Mouse (Mus musculus) stomach, embryonic 15.5 days (tissue): Measurements from ENCODE around the gene Olfr638. TPM values are rescaled to one million over a fixed set of nuclear protein-coding genes. Genes with fewer than 3 reads are reported as not detected.
"Not testable (repeated sequence)": the region's sequence is repeated elsewhere in the genome, so short reads cannot be mapped to it uniquely, and the experiment has no call there.

ENCODE experiments used
- ATAC-seq: fragments of 200-750 bp; cut with Nextera tagmentation; 2 replicates; pipeline ENCODE4 v1.8.0; 2017; ENCODE audit warnings: low read depth, moderate number of reproducible peaks, moderate TSS enrichment; ENCODE audit not compliant: insufficient read depth, low FRiP score
- H3K27ac ChIP-seq: fragments of 300-500 bp; sonication (generic); 2 replicates; pipeline ENCODE4 v1.5.1; 2015; ENCODE audit warnings: mild to moderate bottlenecking, inconsistent platforms
- H3K27me3 ChIP-seq: fragments of 300-500 bp; sonication (generic); replicated peaks from 2 replicates; pipeline ENCODE4 v1.6.1; 2015; ENCODE audit warnings: inconsistent platforms
- H3K36me3 ChIP-seq: fragments of 300-500 bp; sonication (generic); 2 replicates; pipeline ENCODE4 v1.6.1; 2015; ENCODE audit warnings: inconsistent platforms
- H3K4me1 ChIP-seq: fragments of 300-500 bp; sonication (generic); 2 replicates; pipeline ENCODE4 v1.6.1; 2015; ENCODE audit warnings: inconsistent platforms
- H3K4me2 ChIP-seq: fragments of 300-500 bp; sonication (generic); 2 replicates; pipeline ENCODE4 v1.6.1; 2015; ENCODE audit warnings: mild to moderate bottlenecking, inconsistent platforms
- H3K4me3 ChIP-seq: fragments of 300-500 bp; sonication (generic); replicated peaks from 2 replicates; pipeline ENCODE4 v1.5.1; 2015; ENCODE audit warnings: inconsistent platforms
- H3K9ac ChIP-seq: fragments of 300-500 bp; sonication (generic); 2 replicates; pipeline ENCODE4 v1.6.1; 2015; ENCODE audit warnings: inconsistent platforms
- H3K9me3 ChIP-seq: fragments of 300-500 bp; sonication (generic); 2 replicates; pipeline ENCODE4 v1.6.1; 2016; ENCODE audit warnings: inconsistent platforms
- WGBS: fragments of 180-500 bp; shearing (Covaris S2); methylation state at CpG from one replicate; pipeline ENCODE4 v1.1.7; 2015; 5-methylcytosine and 5-hydroxymethylcytosine counted together
- polyA plus RNA-seq: library from polyadenylated mRNA; unstranded; fragments of >200 nt; fragmentation: Nextera tagmentation; extraction: Ambion mirVana; gene quantifications from 2 replicates; pipeline ENCODE4 v1.2.1, GENCODE M21; 2015

Gene Olfr638
- not detected in 2 replicates for polyA plus RNA-seq

DNA sequence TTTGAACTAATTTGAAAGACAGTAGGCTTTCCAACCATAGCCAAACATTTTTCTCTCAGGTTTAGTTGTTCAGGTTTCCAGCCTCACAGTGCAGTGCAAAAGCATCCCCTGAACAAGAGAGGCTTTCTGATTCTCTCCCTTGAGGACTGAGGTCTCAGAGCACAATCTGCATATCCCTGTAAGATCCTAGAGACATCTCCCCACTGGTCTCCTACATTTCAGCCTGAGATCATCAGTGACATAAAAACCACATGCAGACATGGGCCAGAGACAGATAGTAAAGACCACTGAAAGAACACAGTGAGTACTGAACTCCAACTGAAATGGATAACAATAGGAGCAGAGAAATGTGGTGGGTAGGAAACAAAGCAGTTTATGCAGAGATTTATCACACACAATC lies at the start of gene Olfr638:
Gene Olfr638 (plus strand): TSS at position 301 of the 400 bp plus-strand sequence.
- Histone ChIP-seq H3K4me1 (no peaks in the 10 kb centered on the region), H3K4me3 (no peak within 1 kb of the TSS), H3K27ac (no peak within 1 kb of the TSS), H3K9ac (no peak within 1 kb of the TSS), H3K4me2 (no peak within 1 kb of the TSS), H3K27me3 (no peaks in the 10 kb centered on the region), H3K36me3 (no peaks in the 10 kb centered on the region), H3K9me3 (no peaks in the 10 kb centered on the region)
- no peak for ATAC-seq

DNA sequence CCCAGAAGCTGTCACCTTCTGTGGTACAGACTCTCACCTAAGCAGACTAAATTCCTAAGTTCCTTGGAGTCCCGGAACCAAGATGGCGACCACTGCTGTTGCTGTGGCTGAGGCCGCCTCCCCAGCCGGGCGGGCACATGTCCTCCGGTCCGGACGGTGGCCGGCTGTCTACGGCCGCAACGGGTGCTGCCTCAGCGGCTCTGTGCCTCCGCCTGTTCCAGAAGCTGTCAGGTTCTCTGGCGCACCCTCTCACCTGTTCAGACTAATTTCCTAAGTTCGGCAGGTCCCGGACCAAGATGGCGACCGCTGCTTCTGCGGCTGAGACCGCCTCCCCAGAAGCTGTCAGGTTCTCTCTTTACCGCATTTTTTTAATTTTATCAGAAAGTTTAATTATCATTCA lies 31.7 kb upstream of the Olfr638 start:
- 95% methylated on average over 22 of the region's 22 CpGs for whole genome bisulfite sequencing
- H3K9me3 ChIP-seq, H3K4me3 ChIP-seq, H3K36me3 ChIP-seq, H3K27me3 ChIP-seq, H3K9ac ChIP-seq, ATAC-seq, H3K27ac ChIP-seq, H3K4me1 ChIP-seq, H3K4me2 ChIP-seq: not testable (repeated sequence)

DNA sequence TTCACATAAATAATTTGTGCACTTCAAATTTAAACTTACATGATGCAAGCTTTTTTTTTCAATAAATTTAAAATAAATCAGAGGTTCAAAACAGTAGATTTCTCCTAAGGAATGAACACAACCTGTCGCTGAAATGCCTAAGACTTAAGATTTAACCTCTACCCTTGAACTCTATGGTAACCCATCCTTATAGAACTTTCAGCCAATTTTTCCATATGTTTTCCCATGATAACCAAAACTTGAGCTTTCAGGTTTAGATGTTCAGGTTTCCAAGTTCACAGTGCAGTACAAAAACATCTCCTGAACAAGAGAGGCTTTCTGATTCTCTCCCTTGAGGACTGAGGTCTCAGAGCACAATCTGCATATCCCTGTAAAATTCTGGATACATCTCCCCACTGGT lies 27.7 kb upstream of the Olfr638 start, which contains the start of gene Olfr635:
Gene Olfr635 (plus strand): TSS at position 301 of the 400 bp plus-strand sequence.
- Histone ChIP-seq H3K27me3 (no peaks in the 10 kb centered on the region), H3K4me2 (no peak within 1 kb of the TSS), H3K27ac (no peak within 1 kb of the TSS), H3K36me3 (no peaks in the 10 kb centered on the region), H3K4me3 (no peak within 1 kb of the TSS), H3K9ac (no peak within 1 kb of the TSS), H3K4me1 (no peaks in the 10 kb centered on the region), H3K9me3 (no peaks in the 10 kb centered on the region)
- no peak for ATAC-seq
- WGBS = 79% methylated on average over 1 of the region's 1 CpGs

DNA sequence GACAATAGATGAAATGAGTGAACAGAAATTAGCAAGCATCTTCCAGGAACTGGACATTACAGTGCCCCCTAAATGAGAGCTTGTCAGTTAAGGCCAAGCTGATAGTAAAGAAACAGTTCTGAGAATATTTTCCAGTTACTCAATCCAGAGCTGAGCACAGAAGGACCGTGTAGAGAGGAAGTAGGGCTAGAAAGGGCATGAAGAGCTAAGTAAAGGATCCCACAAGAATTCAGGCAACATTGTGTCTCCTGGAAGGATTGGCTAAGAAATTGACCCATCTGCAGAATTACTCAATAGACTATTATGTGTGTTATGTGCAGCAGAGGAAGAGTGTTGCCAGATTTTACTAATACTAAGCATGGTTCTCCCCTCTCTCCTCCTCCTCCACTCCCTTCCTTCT lies 26.8 kb upstream of the Olfr638 start:
- H3K9me3 ChIP-seq = no peaks in the 10 kb centered on the region
- no peak overlapping the region for H3K4me2 ChIP-seq
- no peak overlapping the region for H3K9ac ChIP-seq
- H3K36me3 ChIP-seq = no peaks in the 10 kb centered on the region
- H3K4me1 ChIP-seq = no peaks in the 10 kb centered on the region
- H3K4me3 ChIP-seq = no peak overlapping the region
- H3K27me3 ChIP-seq = no peaks in the 10 kb centered on the region
- no peak overlapping the region for H3K27ac ChIP-seq
- 73% methylated on average over 1 of the region's 1 CpGs for WGBS
- ATAC-seq = no peak

DNA sequence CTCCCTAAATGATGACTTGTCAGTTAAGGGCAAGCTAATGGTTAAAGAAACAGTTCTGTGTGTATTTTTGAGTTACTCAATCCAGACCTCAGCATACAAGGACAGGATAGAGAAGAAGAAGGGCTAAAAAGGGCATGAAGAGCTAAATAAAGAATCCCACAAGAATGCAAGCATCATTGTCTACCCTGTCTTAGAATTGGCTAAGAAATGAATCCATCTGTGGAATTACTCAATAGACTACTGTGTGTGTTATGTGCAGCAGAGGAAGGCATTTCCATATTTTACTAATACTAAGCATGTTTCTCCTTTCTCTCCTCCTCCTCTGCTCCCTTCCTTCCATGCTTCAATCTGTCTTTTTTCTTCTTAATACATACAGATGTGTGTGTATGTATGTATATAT lies 578 bp downstream of the Olfr638 start:
- no peak overlapping the region for H3K27ac ChIP-seq
- no peak for ATAC-seq
- no peaks in the 10 kb centered on the region for H3K9me3 ChIP-seq
- H3K9ac ChIP-seq = no peak overlapping the region
- no peak overlapping the region for H3K4me2 ChIP-seq
- H3K36me3 ChIP-seq = no peaks in the 10 kb centered on the region
- no peaks in the 10 kb centered on the region for H3K27me3 ChIP-seq
- H3K4me3 ChIP-seq = no peak overlapping the region
- H3K4me1 ChIP-seq = no peaks in the 10 kb centered on the region

DNA sequence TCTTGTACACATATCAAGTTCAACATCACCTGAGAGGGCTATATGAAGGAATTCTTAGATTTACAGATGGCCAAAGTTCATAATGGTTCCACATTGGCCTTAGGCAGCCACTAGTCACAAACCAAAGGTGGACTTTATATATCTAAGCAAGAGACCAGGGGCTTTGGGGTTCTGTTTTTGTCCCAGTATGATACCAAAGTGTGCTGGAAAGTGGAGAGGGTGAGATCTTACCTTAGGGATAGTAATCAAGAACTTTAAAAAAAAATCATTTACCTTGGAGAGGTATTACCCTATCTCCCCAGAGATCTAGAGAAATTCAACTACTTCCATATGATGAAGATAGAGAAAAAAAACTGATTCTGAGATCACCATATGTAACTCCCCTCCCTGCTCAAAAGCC lies 18.7 kb downstream of the Olfr638 start, which contains the start of gene Olfr639:
Gene Olfr639 (minus strand): TSS at position 101 of the 400 bp plus-strand sequence.
- Histone ChIP-seq H3K4me2 (no peak within 1 kb of the TSS), H3K9ac (no peak within 1 kb of the TSS), H3K27me3 (no peaks in the 10 kb centered on the region), H3K9me3 (no peaks in the 10 kb centered on the region), H3K4me1 (no peaks in the 10 kb centered on the region), H3K27ac (no peak within 1 kb of the TSS), H3K4me3 (no peak within 1 kb of the TSS), H3K36me3 (no peaks in the 10 kb centered on the region)
- ATAC-seq = no peak

DNA sequence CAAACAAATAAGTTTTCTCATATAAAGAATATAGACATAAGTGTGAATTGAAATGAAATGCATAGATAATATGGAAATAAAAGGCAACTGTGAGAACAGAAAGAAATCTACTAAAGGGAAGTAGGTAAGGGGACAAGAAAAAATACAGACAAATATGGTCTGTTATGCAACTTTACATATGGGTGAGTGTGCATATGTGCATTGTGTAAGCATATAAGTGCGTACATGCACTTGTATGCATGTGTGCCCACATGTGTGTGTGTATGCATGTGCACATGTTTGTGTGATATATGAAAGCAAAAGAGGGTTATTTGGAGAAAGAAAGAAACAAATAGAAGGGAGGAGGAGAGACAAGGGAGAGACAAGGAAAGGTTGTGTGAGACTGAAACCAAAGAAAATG lies 20.4 kb downstream of the Olfr638 start:
- Histone ChIP-seq H3K4me2 (no peak overlapping the region), H3K36me3 (no peaks in the 10 kb centered on the region), H3K4me3 (no peak overlapping the region), H3K9me3 (no peaks in the 10 kb centered on the region), H3K4me1 (no peaks in the 10 kb centered on the region), H3K27me3 (no peaks in the 10 kb centered on the region), H3K27ac (no peak overlapping the region), H3K9ac (no peak overlapping the region)
- 77% methylated on average over 1 of the region's 1 CpGs for WGBS
- ATAC-seq = no peak

DNA sequence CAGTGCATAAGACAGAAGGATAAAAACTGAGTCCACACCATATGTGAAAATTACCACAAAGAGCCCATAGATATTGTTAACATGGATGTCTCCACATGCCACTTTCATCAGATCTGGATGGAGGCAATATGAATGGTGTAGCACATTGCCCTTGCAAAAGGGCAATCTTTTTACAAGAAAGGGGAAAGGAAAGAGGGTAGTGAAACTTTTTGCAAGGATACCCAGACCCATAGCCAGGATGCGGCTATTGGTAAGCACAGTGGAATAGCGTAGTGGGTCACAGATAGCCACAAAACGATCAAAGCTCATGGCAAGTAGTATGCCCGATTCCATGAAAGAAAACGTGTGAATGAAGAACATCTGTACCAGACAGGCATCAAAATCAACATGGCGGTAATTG lies 23.1 kb downstream of the Olfr638 start:
- WGBS = 89% methylated on average over 6 of the region's 6 CpGs
- ATAC-seq = no peak
- Histone ChIP-seq H3K4me3 (no peak overlapping the region), H3K36me3 (no peaks in the 10 kb centered on the region), H3K27ac (no peak overlapping the region), H3K4me2 (no peak overlapping the region), H3K9ac (no peak overlapping the region), H3K9me3 (no peaks in the 10 kb centered on the region), H3K4me1 (no peaks in the 10 kb centered on the region), H3K27me3 (no peaks in the 10 kb centered on the region)

DNA sequence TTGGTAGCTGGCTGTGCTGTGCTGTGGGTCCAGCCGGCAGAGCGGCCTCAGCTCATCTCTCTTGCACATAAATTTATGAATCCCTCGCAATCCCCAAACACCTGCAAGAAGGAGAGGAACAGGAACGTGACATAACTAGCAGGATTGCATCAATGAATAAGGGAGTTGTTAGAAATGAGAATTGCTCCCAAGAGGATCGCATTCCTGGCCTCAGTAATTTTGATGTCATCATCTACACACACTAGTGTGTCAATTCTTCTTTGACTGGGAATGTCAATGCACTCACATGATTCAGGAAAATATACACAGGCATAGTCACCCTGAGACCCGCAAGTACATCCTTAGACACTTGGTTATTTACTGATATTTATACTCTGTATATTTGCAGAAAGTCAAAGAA lies 26.9 kb downstream of the Olfr638 start, which contains the start of gene Olfr640:
Gene Olfr640 (minus strand): TSS at position 101 of the 400 bp plus-strand sequence.
- no peak within 1 kb of the TSS for H3K27ac ChIP-seq
- no peak within 1 kb of the TSS for H3K9ac ChIP-seq
- no peak within 1 kb of the TSS for H3K4me3 ChIP-seq
- H3K4me1 ChIP-seq = no peaks in the 10 kb centered on the region
- no peak within 1 kb of the TSS for H3K4me2 ChIP-seq
- H3K36me3 ChIP-seq = no peaks in the 10 kb centered on the region
- H3K9me3 ChIP-seq = no peaks in the 10 kb centered on the region
- H3K27me3 ChIP-seq = no peaks in the 10 kb centered on the region
- 88% methylated on average over 6 of the region's 6 CpGs for WGBS
- no peak for ATAC-seq

DNA sequence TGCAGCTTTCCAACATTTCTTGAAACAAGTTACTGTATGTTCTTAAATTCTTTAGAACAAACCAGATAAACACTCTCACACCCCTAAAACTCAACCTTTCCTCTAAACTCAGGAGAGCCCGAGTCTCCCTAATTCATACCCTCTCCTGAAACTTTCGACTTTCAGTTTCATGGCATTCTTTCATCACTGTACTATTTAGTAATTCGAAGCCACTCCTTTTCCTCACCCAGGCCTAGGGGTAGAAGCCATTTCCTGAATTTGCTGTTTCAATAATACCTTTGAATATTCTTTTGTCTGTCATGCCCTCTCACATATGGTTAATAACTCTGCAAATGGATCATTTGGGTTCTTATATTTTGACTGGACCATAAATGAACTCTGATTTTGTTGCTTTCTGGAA lies 28.4 kb downstream of the Olfr638 start:
- Histone ChIP-seq H3K4me1 (no peaks in the 10 kb centered on the region), H3K9ac (no peak overlapping the region), H3K4me3 (no peak overlapping the region), H3K9me3 (no peaks in the 10 kb centered on the region), H3K36me3 (no peaks in the 10 kb centered on the region), H3K27me3 (no peaks in the 10 kb centered on the region), H3K27ac (no peak overlapping the region), H3K4me2 (no peak overlapping the region)
- WGBS = 78% methylated on average over 3 of the region's 3 CpGs
- no peak for ATAC-seq

DNA sequence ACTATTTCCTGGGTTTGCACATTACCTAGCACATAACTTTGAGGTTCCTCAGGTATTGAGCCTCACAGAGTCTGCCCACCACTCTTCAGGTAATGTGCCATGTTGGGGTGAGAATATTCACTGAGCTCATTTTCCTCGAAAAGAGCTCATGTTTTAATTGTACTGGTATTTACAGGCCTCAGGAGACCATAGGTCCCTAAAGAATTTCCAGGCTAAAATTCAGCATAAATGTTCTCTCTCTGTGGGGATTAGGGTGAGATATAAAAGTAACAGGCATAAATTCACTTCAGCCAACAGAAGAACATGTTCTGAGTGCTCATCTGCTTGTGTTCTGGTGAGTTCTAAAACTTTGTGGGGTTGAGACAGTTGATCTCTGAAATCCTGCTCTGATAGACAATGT lies 36.6 kb downstream of the Olfr638 start, which contains the start of gene Olfr641:
Gene Olfr641 (plus strand): TSS at position 301 of the 400 bp plus-strand sequence.
- Histone ChIP-seq H3K4me1 (no peaks in the 10 kb centered on the region), H3K4me2 (no peak within 1 kb of the TSS), H3K4me3 (no peak within 1 kb of the TSS), H3K27ac (no peak within 1 kb of the TSS), H3K9me3 (no peaks in the 10 kb centered on the region), H3K27me3 (no peaks in the 10 kb centered on the region), H3K36me3 (no peaks in the 10 kb centered on the region), H3K9ac (no peak within 1 kb of the TSS)
- WGBS = 76% methylated on average over 1 of the region's 1 CpGs
- ATAC-seq = no peak

DNA sequence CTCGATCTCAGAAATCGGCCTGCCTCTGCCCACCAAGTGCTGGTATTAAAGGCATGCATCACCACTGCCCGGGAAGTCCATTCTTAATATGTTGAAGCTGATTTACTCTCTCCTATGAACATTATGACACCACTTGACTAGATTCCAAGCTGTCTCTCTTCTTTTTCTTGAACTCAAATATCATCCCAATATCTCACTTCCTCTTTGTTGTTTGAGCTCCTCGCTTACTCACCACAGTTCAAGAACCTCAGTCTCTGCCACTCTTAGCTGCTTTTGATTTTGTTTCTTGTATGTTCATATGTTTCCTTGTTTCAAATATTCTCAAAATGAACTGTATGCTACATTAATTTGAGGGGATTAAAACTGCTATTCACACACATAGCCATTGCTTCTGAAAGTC lies 52.2 kb downstream of the Olfr638 start:
- no peaks in the 10 kb centered on the region for H3K36me3 ChIP-seq
- no peak overlapping the region for H3K9ac ChIP-seq
- no peaks in the 10 kb centered on the region for H3K27me3 ChIP-seq
- H3K27ac ChIP-seq = no peak overlapping the region
- no peak overlapping the region for H3K4me2 ChIP-seq
- ATAC-seq = no peak
- WGBS = 82% methylated on average over 4 of the region's 4 CpGs
- H3K4me3 ChIP-seq = no peak overlapping the region
- no peaks in the 10 kb centered on the region for H3K9me3 ChIP-seq
- no peaks in the 10 kb centered on the region for H3K4me1 ChIP-seq

DNA sequence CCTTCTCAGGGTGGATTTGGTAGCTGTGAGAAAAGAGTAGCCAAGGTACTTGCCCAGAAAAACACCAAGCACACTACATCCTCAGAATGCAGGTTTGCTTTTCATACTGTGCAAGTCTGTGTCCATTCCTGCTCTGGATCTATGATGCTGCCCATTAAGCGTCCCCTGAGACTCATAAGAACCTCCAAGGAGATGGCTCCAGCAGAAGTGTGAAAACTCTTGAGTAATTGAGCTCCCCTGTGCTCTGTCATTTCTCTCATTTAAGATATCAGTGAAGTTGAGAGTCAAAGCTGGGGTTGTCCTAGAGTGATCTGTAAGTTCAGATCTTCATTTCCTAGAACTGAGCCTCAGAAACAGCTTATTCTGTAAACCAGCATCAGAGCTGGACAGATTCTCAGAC lies 54.0 kb downstream of the Olfr638 start, which contains the start of gene Olfr642:
Gene Olfr642 (minus strand): TSS at position 101 of the 400 bp plus-strand sequence.
- Histone ChIP-seq H3K9me3 (no peaks in the 10 kb centered on the region), H3K4me3 (no peak within 1 kb of the TSS), H3K36me3 (no peaks in the 10 kb centered on the region), H3K9ac (no peak within 1 kb of the TSS), H3K27ac (no peak within 1 kb of the TSS), H3K4me1 (no peaks in the 10 kb centered on the region), H3K4me2 (no peak within 1 kb of the TSS), H3K27me3 (no peaks in the 10 kb centered on the region)
- WGBS = 54% methylated on average over 1 of the region's 1 CpGs
- ATAC-seq = no peak
